Mouse (Mus musculus): ENCODE data around the gene Ak5. TPM values are rescaled to one million over a fixed set of nuclear protein-coding genes. Genes with fewer than 3 reads are reported as not detected.

Ak5 gene
- total and polyA plus RNA-seq, 2 experiments from 2014 or later = 14.6 to 27.2 TPM

GRCm38 (mm10) chr3:152492241-152492640, 175.9 kb downstream of the Ak5 start:
- no peak overlapping the region for H3K9ac ChIP-seq
- no peaks in the 10 kb centered on the region for H3K36me3 ChIP-seq (ENCODE audit: insufficient read depth)
- H3K4me1 ChIP-seq (ENCODE audit: insufficient read depth) = peaks cover 8% of the 10 kb centered on the region; the same call in 1 of the 2 replicates
- no peak for DNase-seq
- H3K4me3 ChIP-seq (ENCODE audit: low read depth, low read length) = no peak overlapping the region
- no peaks in the 10 kb centered on the region for H3K27me3 ChIP-seq (ENCODE audit: insufficient read depth, low read length)
- no peak for TF ChIP-seq CTCF (IDR thresholded peaks at IDR 0.05; ENCODE audit: low read depth)
- WGBS = 89% methylated on average over 6 of the region's 6 CpGs
- no peak for ATAC-seq
- H3K27ac ChIP-seq (ENCODE audit: low read depth, low read length) = no peak overlapping the region
- no peaks in the 10 kb centered on the region for H3K9me3 ChIP-seq (ENCODE audit: low read length)
- no peak overlapping the region for H3K4me2 ChIP-seq (ENCODE audit: low read depth)

GRCm38 (mm10) chr3:152490423-152490822, 177.7 kb downstream of the Ak5 start:
- WGBS = 87% methylated on average over 5 of the region's 5 CpGs
- Histone ChIP-seq H3K27me3 (ENCODE audit: insufficient read depth, low read length) (no peaks in the 10 kb centered on the region), H3K9ac (no peak overlapping the region), H3K4me1 (ENCODE audit: insufficient read depth) (peaks cover 4% of the 10 kb centered on the region; the same call in 1 of the 2 replicates), H3K27ac (ENCODE audit: low read depth, low read length) (no peak overlapping the region), H3K9me3 (ENCODE audit: low read length) (no peaks in the 10 kb centered on the region), H3K4me3 (ENCODE audit: low read depth, low read length) (no peak overlapping the region), H3K36me3 (ENCODE audit: insufficient read depth) (no peaks in the 10 kb centered on the region), H3K4me2 (ENCODE audit: low read depth) (no peak overlapping the region)
- TF ChIP-seq CTCF (IDR thresholded peaks at IDR 0.05; ENCODE audit: low read depth) = no peak
- ATAC-seq (no peak), DNase-seq (no peak)

- Histone ChIP-seq H3K4me2 (ENCODE audit: low read depth) (no peak overlapping the region), H3K9ac (no peak overlapping the region), H3K9me3 (ENCODE audit: low read length) (no peaks in the 10 kb centered on the region), H3K27me3 (ENCODE audit: insufficient read depth, low read length) (no peaks in the 10 kb centered on the region), H3K36me3 (ENCODE audit: insufficient read depth) (no peaks in the 10 kb centered on the region), H3K27ac (ENCODE audit: low read depth, low read length) (no peak overlapping the region), H3K4me3 (ENCODE audit: low read depth, low read length) (no peak overlapping the region), H3K4me1 (ENCODE audit: insufficient read depth) (no peaks in the 10 kb centered on the region)
- no peak for ATAC-seq
- WGBS = 75% methylated on average over 4 of the region's 4 CpGs
- no peak for DNase-seq
- no peak for TF ChIP-seq CTCF (IDR thresholded peaks at IDR 0.05; ENCODE audit: low read depth)
These were observed 179.2 kb downstream of the Ak5 start for GRCm38 (mm10) chr3:152488964-152489363.

- peak; percentile 32 for DNase-seq
- TF ChIP-seq CTCF (IDR thresholded peaks at IDR 0.05; ENCODE audit: low read depth) = no peak
These were observed 184.0 kb downstream of the Ak5 start for GRCm38 (mm10) chr3:152484206-152484605.

GRCm38 (mm10) chr3:152483800-152484199, 184.4 kb downstream of the Ak5 start:
- no peak overlapping the region for H3K4me3 ChIP-seq (ENCODE audit: low read depth, low read length)
- DNase-seq (no peak), ATAC-seq (peak; percentile 55)
- no peaks in the 10 kb centered on the region for H3K27me3 ChIP-seq (ENCODE audit: insufficient read depth, low read length)
- H3K27ac ChIP-seq (ENCODE audit: low read depth, low read length) = peak overlapping the region; percentile 54; the same call in 1 of the 2 replicates
- TF ChIP-seq CTCF (IDR thresholded peaks at IDR 0.05; ENCODE audit: low read depth) = no peak
- 34% methylated on average over 7 of the region's 7 CpGs for WGBS
- no peaks in the 10 kb centered on the region for H3K36me3 ChIP-seq (ENCODE audit: insufficient read depth)
- H3K9ac ChIP-seq = no peak overlapping the region
- H3K4me2 ChIP-seq (ENCODE audit: low read depth) = no peak overlapping the region
- no peaks in the 10 kb centered on the region for H3K9me3 ChIP-seq (ENCODE audit: low read length)
- no peaks in the 10 kb centered on the region; the same call in 1 of the 2 replicates for H3K4me1 ChIP-seq (ENCODE audit: insufficient read depth)

More at GRCm38 (mm10) chr3:152484206-152484605, 184.0 kb downstream of the Ak5 start:
- H3K27ac ChIP-seq (ENCODE audit: low read depth, low read length) = peak overlapping the region; percentile 54; the same call in 1 of the 2 replicates
- no peaks in the 10 kb centered on the region for H3K36me3 ChIP-seq (ENCODE audit: insufficient read depth)
- H3K9ac ChIP-seq = no peak overlapping the region
- no peaks in the 10 kb centered on the region; the same call in 1 of the 2 replicates for H3K4me1 ChIP-seq (ENCODE audit: insufficient read depth)
- WGBS = 32% methylated on average over 6 of the region's 6 CpGs
- no peak overlapping the region for H3K4me3 ChIP-seq (ENCODE audit: low read depth, low read length)
- no peak overlapping the region for H3K4me2 ChIP-seq (ENCODE audit: low read depth)
- no peaks in the 10 kb centered on the region for H3K9me3 ChIP-seq (ENCODE audit: low read length)
- ATAC-seq = peak; percentile 71
- no peaks in the 10 kb centered on the region for H3K27me3 ChIP-seq (ENCODE audit: insufficient read depth, low read length)

- no peak for TF ChIP-seq CTCF (IDR thresholded peaks at IDR 0.05; ENCODE audit: low read depth)
- H3K9me3 ChIP-seq (ENCODE audit: low read length) = no peaks in the 10 kb centered on the region
- no peaks in the 10 kb centered on the region; the same call in 1 of the 2 replicates for H3K4me1 ChIP-seq (ENCODE audit: insufficient read depth)
- no peak overlapping the region for H3K4me3 ChIP-seq (ENCODE audit: low read depth, low read length)
- H3K4me2 ChIP-seq (ENCODE audit: low read depth) = no peak overlapping the region
- no peak for ATAC-seq
- no peaks in the 10 kb centered on the region for H3K36me3 ChIP-seq (ENCODE audit: insufficient read depth)
- no peaks in the 10 kb centered on the region for H3K27me3 ChIP-seq (ENCODE audit: insufficient read depth, low read length)
- no peak for DNase-seq
- no peak overlapping the region for H3K27ac ChIP-seq (ENCODE audit: low read depth, low read length)
- 80% methylated on average over 8 of the region's 8 CpGs for WGBS
- H3K9ac ChIP-seq = no peak overlapping the region
These were observed 186.0 kb downstream of the Ak5 start for GRCm38 (mm10) chr3:152482182-152482581.

- no peak overlapping the region for H3K9ac ChIP-seq
- H3K27me3 ChIP-seq (ENCODE audit: insufficient read depth, low read length) = no peaks in the 10 kb centered on the region
- 96% methylated on average over 6 of the region's 6 CpGs for WGBS
- no peak overlapping the region for H3K4me2 ChIP-seq (ENCODE audit: low read depth)
- ATAC-seq (no peak), DNase-seq (no peak)
- no peak overlapping the region for H3K27ac ChIP-seq (ENCODE audit: low read depth, low read length)
- no peaks in the 10 kb centered on the region for H3K9me3 ChIP-seq (ENCODE audit: low read length)
- no peak for TF ChIP-seq CTCF (IDR thresholded peaks at IDR 0.05; ENCODE audit: low read depth)
- H3K4me3 ChIP-seq (ENCODE audit: low read depth, low read length) = no peak overlapping the region
- no peaks in the 10 kb centered on the region for H3K36me3 ChIP-seq (ENCODE audit: insufficient read depth)
- H3K4me1 ChIP-seq (ENCODE audit: insufficient read depth) = no peaks in the 10 kb centered on the region; the same call in 1 of the 2 replicates
These were observed 187.8 kb downstream of the Ak5 start for GRCm38 (mm10) chr3:152480336-152480735.

All from forebrain, postnatal 0 days (tissue).